Mouse (Mus musculus) B cell, adult 67 days (primary cell): ENCODE results near the gene Pramel4. TPM values are rescaled to one million over a fixed set of nuclear protein-coding genes. Genes with fewer than 3 reads are reported as not detected.

ENCODE experiments used
- total RNA-seq, 2 experiments: library from RNA; stranded (reverse); gene quantifications; 4 replicates each; pipeline ENCODE4 v1.2.4; 2023

Gene Pramel4
- total RNA-seq: not detected

DNA sequence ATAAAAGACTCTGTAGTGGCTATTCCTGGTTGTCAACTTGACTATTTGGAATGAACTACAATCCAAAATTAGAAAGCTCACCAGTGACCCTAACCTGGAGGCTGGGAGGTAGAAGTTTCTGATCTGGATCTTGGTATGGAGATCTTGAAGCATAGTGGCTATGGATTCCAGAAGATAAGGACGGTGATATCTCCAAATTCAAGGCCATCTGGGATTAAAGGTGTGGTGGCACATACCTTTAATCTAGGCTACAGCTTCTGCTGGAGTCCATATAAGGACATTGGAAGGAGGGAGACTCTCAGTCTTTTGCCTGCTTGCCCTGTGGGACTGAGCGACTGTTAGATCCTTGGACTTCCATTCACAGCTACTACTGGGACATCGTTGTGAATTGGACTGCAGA lies at the start of gene Pramel4:
Gene Pramel4, plus strand, starts transcription at position 301 of the 400 bp plus-strand sequence.

DNA sequence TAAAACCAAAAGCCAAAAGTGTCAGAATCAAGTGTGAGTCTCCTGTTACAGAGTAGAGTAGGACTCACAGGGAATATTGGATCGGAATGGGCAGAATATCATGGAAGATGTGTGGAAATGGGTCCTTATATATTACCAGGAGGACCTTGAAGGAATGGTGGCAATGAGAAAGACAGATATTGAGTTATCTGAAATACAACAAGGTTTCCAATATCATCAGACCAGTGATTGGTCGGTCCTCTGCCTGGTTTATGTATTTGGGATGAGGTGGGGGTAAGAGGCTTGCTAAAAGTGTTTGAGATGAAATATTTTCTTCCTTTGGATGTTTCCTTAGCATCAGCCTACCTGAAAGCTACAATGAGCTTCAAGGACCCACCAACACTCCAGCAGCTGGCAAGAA lies 47.2 kb downstream of the Pramel4 start, which contains the start of gene Gm13102:
Gene Gm13102, plus strand, starts transcription at position 301 of the 400 bp plus-strand sequence.

Other genes with a start within 250 kb of the Pramel4 start
- not detected for gene Gm13084, start 243.0 kb upstream of the Pramel4 start, total RNA-seq
- not detected for gene Gm13103, start 212.6 kb upstream of the Pramel4 start, total RNA-seq
- gene Pramef6, start 158.7 kb upstream of the Pramel4 start, total RNA-seq: not detected
- gene Pramef25, start 108.1 kb upstream of the Pramel4 start, total RNA-seq: not detected
- not detected for gene Gm13101, start 92.2 kb upstream of the Pramel4 start, total RNA-seq
- not detected for gene Pramef17, start 64.8 kb upstream of the Pramel4 start, total RNA-seq
- gene Gm13102, start 47.3 kb downstream of the Pramel4 start, total RNA-seq: not detected
- not detected for gene Oog3, start 103.5 kb downstream of the Pramel4 start, total RNA-seq
- not detected for gene Oog2, start 131.6 kb downstream of the Pramel4 start, total RNA-seq
- gene C87977, start 154.2 kb downstream of the Pramel4 start, total RNA-seq: not detected
- not detected for gene Pramel5, start 221.4 kb downstream of the Pramel4 start, total RNA-seq